Mouse (Mus musculus): ENCODE measurements around the gene Zfp300.
A peak's percentile ranks its signal among the peaks of the same experiment; 100 is the strongest.

Zfp300 gene

DNA sequence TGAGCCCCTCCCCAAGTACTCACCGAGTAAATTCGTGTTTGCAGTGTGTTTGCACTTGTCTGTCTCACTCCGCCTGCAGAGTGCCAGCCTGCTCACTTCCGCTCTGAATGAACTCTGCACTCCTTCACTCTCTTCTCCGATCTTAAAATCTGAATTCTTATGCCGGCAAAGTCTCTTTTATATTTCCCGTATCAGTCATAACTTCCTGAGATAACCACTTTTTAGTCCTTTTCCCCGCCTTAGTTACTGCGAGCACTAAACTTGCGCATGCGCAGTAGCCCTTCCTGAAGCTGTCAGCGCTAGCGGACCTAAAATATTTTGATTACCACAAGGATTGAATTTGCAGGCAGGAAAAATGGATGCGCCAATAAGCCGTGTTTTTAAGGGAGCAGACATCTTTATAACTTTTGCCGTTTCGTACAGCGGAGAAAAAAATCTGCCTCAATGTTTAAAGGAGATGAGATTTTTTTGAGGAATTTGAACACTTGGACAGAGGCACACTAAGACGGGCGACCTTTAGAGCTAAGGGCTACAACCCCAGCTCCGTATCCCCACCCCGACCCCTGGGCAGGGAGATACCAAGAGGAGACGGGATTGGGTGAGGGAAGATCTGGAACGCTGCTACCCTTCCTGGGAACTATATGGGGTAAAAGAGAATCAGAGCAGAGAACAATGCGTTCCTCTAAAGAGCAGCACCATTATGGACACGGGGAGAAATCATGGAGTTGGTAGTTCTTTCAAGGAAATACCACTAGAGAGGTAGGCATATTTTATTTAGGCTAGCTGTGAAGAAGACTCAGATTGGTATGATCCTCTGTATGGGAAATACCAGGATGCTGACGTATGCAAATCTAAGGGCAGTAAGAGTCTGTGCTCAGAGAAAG is at the start of gene Zfp300:
Zfp300 (minus strand) TSS at position 545 of the 884 bp plus-strand sequence.
- peak; percentile 70 to 79 for DNase-seq

DNA sequence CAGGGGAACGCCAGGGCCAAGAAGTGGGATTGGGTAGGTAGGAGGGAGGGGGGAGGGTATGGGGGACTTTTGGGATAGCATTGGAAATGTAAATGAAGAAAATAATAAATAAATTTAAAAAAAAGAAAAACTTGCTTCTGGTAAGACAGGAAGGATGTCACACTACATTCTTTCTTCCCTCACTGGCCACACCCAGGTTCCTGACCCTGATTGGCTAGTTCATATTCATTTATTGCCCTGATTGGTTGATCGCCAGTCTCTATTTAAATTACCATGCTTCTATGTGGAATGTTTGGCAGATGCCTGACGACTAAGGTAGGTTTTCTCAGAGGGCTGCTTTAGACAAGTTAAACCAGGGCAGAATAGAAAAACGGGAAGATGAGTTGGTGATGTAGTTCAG is 26.2 kb upstream of the Zfp300 start, which contains the start of gene Ssxa1:
Ssxa1 (plus strand) TSS at position 301 of the 400 bp plus-strand sequence.
- DNase-seq = no peak

DNA sequence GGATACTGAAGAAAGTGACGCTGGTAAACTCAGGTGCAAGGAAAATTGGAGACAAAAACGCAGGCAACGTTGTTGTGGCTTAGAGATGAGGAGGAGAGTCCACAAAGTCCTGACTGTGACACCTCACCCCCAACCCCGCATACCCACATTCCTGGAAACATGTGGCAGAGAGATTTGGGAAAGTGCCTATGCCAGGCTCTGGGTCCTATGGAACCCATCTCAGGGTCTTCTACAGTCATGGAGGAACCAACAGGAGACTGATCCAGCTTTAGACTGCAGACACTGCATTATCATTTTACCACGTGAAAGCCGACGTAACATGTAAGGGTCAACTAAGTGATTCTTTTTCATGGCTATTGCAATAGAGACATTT is 526 bp upstream of the Zfp300 start:
- peak in 1 of 2 experiments; percentile 10 for DNase-seq

DNA sequence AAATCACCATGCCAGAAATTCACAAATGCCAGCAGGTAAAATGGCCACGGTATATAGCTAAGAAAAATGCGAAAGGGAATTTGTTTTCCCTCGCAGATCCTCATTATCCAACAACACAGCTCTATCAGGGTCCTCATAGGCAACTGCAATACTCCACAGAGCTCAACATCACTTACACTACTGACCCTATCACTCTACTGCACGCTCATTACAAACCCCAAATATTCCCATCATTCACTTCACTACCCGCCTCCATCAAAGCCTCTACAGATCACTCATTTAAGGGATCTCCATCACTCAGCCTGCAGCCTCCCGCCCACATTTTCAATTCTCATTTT is 713 bp downstream of the Zfp300 start:
- DNase-seq = no peak

DNA sequence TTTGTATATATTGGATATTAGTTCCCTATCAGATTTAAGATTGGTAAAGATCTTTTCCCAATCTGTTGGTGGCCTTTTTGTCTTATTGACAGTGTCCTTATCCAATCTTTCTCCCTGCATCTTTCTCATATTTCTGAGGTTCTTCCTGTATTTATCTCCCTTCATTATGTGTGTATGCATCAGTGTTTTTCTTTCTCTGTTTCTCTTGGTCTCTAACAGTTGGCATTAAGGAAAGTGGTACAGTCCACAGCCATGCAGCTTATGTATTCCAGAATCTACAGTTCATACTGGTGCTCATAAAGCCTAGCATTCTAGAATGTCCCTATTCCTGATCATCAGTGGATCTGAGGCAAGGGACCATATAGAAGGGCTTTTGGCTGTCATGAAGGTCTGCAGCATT is 21.2 kb downstream of the Zfp300 start, which contains the start of gene Spaca5:
Spaca5 (plus strand) TSS at position 301 of the 400 bp plus-strand sequence.
- no peak for DNase-seq

DNA sequence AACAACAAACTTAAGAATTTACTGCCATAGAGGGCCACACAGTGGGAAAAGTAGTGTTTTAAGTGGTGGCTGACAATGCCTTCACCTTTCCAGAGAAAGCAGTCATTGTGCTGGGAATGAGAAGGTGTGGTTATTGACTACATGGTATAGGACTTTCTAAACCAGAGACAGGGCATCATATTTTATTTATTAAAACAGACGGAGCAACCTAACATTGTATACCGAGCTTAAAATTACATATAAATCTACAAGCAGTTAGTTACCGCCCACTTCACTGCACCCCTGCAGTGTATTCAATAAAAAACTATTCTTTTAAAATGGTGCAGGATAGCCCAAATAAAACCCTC is 26.8 kb downstream of the Zfp300 start:
- DNase-seq = no peak

DNA sequence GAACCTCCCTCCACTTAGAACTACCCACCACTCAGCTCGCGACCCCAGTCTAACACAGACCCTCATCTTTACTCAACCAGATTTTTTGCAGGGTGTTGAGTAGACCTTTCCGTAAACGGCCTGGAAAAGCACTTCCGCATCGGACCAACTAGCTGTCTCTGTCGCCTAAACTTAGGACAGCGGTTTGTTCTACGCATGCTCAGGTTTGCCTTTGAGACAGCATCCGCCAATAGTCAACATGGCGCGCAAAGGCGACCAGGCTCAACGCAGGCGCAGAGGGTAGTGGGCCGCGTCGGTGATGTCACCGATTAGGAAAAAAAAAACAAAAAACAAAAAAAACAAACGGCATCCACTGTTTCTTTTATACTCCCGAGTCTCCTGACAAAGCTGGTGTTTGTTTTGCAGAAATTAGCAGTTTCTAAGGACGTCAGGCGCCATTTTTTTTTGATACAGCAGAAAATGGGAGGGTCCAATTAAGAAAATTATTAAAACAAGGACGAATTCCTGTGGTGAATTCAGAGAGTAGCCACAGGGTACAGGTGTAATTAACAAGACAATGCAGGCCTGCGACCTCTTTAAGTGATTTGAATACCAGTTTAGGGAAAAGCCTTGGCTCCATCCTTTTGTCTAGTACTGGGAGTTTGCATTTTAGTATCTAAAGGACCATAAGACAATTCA is 27.3 kb downstream of the Zfp300 start, which contains the start of gene Zfp182:
Zfp182 (minus strand) TSS at position 451 of the 678 bp plus-strand sequence.
- peak; percentile 73 to 84 for DNase-seq

DNA sequence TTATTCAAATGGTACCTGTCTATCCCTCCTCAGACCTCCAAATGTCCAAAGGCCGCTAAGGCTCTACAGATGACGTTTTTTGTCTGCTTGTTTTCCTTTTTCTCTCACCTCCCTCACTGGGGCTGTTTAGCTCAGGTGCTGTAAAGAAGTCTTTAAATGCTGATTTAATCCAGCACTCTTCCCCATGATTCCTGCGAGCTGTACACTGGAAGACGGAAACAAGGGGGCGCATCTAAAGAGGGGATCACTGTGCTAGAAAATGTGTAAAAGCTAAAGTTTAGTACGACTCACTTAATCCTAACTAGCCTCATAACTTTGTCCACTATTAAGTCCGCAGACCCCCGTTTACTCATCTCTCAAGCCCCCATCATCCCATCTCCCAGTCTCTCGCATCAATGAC is 27.9 kb downstream of the Zfp300 start:
- DNase-seq = no peak
